Mouse (Mus musculus): ENCODE data around the gene 9530003J23Rik. TPM values are rescaled to one million over a fixed set of nuclear protein-coding genes. Genes with fewer than 3 reads are reported as not detected.
"Not testable (repeated sequence)": the region's sequence is repeated elsewhere in the genome, so short reads cannot be mapped to it uniquely, and the experiment has no call there.

Gene 9530003J23Rik
- polyA plus RNA-seq, 1 experiment from 2014 or later, result not detected

DNA sequence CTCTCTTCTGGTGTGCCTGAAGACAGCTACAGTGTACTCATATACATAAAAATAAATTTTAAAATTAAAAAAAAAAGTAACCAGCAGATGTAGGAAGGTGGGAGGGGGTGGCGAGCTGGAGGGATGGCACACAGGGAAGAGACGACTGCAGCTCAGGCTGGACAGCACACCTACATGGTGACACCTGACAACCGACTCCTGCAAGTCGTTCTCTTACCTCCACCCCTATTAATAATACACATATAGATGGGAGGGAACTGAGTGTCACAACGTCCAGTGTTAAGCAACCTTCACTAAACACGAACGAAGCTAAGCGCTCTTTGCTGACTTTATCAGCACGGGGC is 14.8 kb downstream of the 9530003J23Rik start:
- Histone ChIP-seq H3K9me3 (no peaks in the 10 kb centered on the region), H3K4me3 (replicated peaks) (peak overlapping the region; percentile 83), H3K4me2 (peak overlapping the region; percentile 83), H3K27me3 (no peaks in the 10 kb centered on the region), H3K36me3 (replicated peaks) (peaks cover 35% of the 10 kb centered on the region), H3K9ac (peak overlapping the region; percentile 95), H3K27ac (peak overlapping the region; percentile 99), H3K4me1 (peaks cover 28% of the 10 kb centered on the region)
- under 1% methylated on average over 9 of the region's 9 CpGs for WGBS
- ATAC-seq (ENCODE audit: low FRiP score), result peak; percentile 60

DNA sequence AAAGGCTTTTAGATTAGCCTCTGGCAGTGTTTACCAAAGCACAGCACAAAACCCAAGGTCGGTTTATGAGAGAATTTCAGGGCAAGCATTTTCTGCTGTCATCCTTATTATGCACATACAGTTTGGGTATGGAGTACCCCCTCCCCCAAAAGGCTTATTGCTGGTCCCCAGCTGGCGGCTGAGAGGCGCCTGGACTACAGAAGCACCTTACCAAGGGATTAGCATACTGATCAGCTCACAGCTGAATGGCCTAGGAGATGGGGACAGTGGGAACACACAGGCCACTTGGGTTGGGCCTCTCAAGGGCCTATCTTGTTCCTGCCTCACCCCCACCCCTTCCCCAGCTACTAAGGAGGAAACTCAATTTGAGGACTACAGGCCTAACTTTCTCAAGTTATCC is 15.7 kb downstream of the 9530003J23Rik start:
- H3K4me2 ChIP-seq, result peak overlapping the region; percentile 83
- no peaks in the 10 kb centered on the region for H3K9me3 ChIP-seq
- 9% methylated on average over 3 of the region's 3 CpGs for WGBS
- peak; percentile 45; the same call in 1 of the 2 replicates for ATAC-seq (ENCODE audit: low FRiP score)
- peaks cover 44% of the 10 kb centered on the region for H3K36me3 ChIP-seq (replicated peaks)
- H3K9ac ChIP-seq, result peak overlapping the region; percentile 30
- H3K27ac ChIP-seq, result peak overlapping the region; percentile 68
- H3K4me3 ChIP-seq (replicated peaks), result peak overlapping the region; percentile 83
- no peaks in the 10 kb centered on the region for H3K27me3 ChIP-seq
- H3K4me1 ChIP-seq, result peaks cover 28% of the 10 kb centered on the region

DNA sequence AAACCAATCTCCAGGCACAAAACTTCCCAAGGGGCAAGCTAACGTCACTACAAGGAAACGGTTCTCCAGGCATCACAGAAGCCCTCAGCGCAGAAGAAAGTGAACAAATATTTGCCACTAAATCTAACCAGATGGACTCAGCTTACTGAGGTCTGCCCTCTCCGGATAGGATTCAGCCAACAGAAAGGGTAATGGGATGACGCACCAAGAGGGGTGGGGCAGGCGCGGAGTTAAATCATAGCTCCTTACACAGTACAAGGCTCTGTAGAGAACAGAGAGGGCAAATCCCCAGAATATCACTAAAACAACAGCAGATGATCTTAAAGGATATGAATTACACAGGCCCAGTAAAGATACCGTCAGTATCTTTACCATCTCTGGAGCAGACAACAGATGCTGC is 20.2 kb downstream of the 9530003J23Rik start:
- H3K4me3 ChIP-seq (replicated peaks), result no peak overlapping the region
- no peak overlapping the region for H3K27ac ChIP-seq
- no peak overlapping the region for H3K4me2 ChIP-seq
- H3K36me3 ChIP-seq (replicated peaks), result peaks cover 84% of the 10 kb centered on the region
- no peak for ATAC-seq (ENCODE audit: low FRiP score)
- 97% methylated on average over 8 of the region's 8 CpGs for WGBS
- no peaks in the 10 kb centered on the region for H3K27me3 ChIP-seq
- no peaks in the 10 kb centered on the region for H3K9me3 ChIP-seq
- no peak overlapping the region for H3K9ac ChIP-seq
- peaks cover 17% of the 10 kb centered on the region for H3K4me1 ChIP-seq

DNA sequence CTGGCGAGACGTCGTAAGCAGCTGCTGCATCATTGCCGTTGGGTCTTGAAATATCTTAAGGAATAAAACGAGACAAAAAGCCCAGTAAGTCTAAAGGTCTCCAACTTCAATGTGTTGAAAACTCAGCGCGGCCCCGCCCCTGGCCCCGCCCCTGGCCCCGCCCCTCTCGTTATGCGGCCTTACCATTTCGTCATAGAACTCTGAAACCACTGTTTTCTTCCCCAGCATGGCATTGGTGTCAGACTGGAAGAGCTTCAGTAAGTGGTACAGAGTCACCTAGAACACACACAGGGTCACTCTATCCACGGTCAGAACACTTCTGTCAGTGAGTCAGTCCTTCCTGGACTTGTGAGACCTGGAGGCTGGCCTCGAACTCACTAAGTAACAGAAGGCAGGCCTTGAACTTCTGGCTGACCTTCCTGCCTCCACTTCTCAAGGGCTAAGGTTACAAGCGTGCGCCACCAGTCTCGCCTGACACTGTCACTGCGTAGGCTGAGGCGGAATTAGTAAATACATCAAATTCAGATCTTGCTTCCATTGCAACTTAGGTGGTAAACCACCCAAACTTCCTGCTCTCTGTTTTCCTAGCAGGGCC is 21.2 kb downstream of the 9530003J23Rik start:
- Histone ChIP-seq H3K27me3 (no peaks in the 10 kb centered on the region), H3K4me3 (replicated peaks) (no peak overlapping the region), H3K27ac (no peak overlapping the region), H3K9ac (no peak overlapping the region), H3K9me3 (no peaks in the 10 kb centered on the region), H3K4me1 (peaks cover 8% of the 10 kb centered on the region), H3K4me2 (no peak overlapping the region), H3K36me3 (replicated peaks) (peaks cover 84% of the 10 kb centered on the region)
- WGBS, result 82% methylated on average over 20 of the region's 20 CpGs
- ATAC-seq (ENCODE audit: low FRiP score), result no peak

DNA sequence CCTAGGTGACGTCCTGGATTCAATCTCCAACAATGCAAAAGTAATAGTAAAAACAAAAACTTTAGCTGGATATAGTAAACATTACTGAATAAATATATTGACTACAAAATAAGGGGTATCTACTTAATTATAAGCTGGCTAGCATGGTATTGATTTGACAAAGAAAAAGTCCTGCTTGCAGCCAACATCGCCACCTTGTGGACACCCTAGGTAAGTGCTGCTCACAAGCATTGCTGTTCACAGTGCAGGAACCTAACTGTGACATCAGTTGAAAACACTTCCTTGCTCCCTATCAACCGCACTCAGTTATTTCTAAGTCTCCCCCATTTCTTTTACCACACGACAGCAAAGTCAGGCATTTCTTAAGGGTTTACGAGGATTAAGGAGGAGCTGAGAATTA is 21.7 kb downstream of the 9530003J23Rik start:
- Histone ChIP-seq H3K4me3 (replicated peaks) (no peak overlapping the region), H3K4me1 (0 out of 2 replicates have a peak, but pooled peaks cover 4% of the 10 kb centered on the region), H3K9ac (no peak overlapping the region), H3K9me3 (no peaks in the 10 kb centered on the region), H3K4me2 (no peak overlapping the region), H3K36me3 (replicated peaks) (peaks cover 78% of the 10 kb centered on the region), H3K27ac (no peak overlapping the region), H3K27me3 (no peaks in the 10 kb centered on the region)
- 68% methylated on average over 5 of the region's 5 CpGs for WGBS
- ATAC-seq (ENCODE audit: low FRiP score), result no peak; the same call in 1 of the 2 replicates

DNA sequence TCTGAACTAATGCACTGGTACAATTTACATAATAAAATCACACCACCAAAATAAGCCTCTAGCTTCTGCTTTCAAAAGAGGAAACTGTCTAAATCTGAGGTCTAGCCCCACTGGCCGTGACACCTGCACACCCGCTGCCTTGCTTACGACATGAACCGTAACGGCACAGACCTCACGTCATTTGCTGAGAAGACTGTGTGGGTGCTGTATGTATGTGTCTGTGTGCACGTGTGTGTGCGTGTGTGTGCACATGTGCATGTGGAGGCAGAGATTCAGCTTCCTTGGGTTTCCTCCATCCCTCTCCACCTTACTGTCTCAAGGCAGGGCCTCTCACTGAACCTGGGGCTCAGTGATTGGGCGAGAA is 22.4 kb downstream of the 9530003J23Rik start:
- H3K36me3 ChIP-seq (replicated peaks), result peaks cover 72% of the 10 kb centered on the region
- H3K27me3 ChIP-seq, result no peaks in the 10 kb centered on the region
- H3K4me2 ChIP-seq, result no peak overlapping the region
- no peak overlapping the region for H3K4me3 ChIP-seq (replicated peaks)
- H3K27ac ChIP-seq, result no peak overlapping the region
- no peak for ATAC-seq (ENCODE audit: low FRiP score)
- no peak overlapping the region for H3K9ac ChIP-seq
- no peaks in the 10 kb centered on the region for H3K9me3 ChIP-seq
- no peaks in the 10 kb centered on the region for H3K4me1 ChIP-seq
- 98% methylated on average over 9 of the region's 9 CpGs for WGBS

DNA sequence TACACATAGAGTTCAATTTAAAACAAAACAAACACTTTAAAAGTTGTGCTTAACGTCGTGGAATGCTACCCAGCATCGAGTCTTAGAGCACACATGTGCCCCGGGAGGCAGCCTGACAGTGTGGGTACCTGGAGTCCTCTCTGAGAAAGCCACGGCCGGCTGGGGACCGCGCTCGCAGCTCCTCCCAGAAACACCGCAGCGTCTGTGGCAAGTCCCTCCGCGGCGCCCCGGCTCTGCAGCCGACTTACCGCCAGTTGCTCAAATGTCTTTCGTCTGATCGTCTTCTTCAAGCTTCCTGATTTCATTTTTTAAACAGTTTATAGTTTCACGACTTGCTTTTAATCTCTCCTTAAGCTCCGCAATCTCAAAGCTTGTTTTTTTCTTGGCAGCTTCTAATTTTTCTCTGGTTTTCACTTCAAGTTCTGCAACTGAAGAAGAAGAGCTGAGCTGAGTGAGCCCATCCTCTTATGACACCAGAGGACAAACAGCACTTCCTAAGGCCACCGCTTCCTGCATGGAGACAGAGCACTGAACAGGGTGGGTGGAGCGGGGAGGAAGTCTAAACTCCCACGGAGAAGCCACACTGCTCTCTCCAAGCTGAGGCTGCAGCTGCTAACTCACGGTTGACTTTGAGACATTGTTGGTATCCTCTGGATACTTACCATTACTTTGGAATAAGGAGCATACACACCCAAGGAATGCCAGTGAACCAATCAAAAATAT is 22.9 kb downstream of the 9530003J23Rik start:
- ATAC-seq (ENCODE audit: low FRiP score), result no peak
- Histone ChIP-seq H3K9me3 (no peaks in the 10 kb centered on the region), H3K27ac (no peak overlapping the region), H3K36me3 (replicated peaks) (peaks cover 68% of the 10 kb centered on the region), H3K4me3 (replicated peaks) (no peak overlapping the region), H3K9ac (no peak overlapping the region), H3K27me3 (no peaks in the 10 kb centered on the region), H3K4me1 (no peaks in the 10 kb centered on the region), H3K4me2 (no peak overlapping the region)
- 95% methylated on average over 25 of the region's 25 CpGs for WGBS

DNA sequence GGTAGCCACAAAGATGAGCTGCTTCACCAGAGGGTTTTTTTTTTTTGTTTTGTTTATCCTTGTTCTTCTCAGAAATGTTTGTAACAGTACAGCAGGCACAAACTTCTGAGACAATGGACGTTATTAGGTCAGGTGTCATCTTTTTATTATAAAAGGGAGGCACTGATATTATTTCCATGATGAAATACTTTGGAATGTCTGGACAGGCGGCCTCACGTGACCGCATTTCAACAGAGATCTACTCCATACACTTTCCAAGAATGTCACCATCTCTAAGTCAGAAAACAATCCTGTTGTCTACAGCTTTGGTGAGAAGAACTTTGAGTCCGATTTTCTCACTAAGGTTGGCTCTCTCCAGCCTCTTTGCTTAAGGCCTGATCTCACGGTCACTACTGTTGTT is 27.5 kb downstream of the 9530003J23Rik start:
- no peak overlapping the region for H3K4me3 ChIP-seq (replicated peaks)
- H3K9ac ChIP-seq, result no peak overlapping the region
- ATAC-seq (ENCODE audit: low FRiP score), result no peak
- H3K27ac ChIP-seq, result no peak overlapping the region
- no peaks in the 10 kb centered on the region for H3K4me1 ChIP-seq
- 88% methylated on average over 6 of the region's 6 CpGs for WGBS
- H3K9me3 ChIP-seq, result no peaks in the 10 kb centered on the region
- H3K27me3 ChIP-seq, result no peaks in the 10 kb centered on the region
- H3K36me3 ChIP-seq (replicated peaks), result peaks cover 26% of the 10 kb centered on the region
- no peak overlapping the region for H3K4me2 ChIP-seq

DNA sequence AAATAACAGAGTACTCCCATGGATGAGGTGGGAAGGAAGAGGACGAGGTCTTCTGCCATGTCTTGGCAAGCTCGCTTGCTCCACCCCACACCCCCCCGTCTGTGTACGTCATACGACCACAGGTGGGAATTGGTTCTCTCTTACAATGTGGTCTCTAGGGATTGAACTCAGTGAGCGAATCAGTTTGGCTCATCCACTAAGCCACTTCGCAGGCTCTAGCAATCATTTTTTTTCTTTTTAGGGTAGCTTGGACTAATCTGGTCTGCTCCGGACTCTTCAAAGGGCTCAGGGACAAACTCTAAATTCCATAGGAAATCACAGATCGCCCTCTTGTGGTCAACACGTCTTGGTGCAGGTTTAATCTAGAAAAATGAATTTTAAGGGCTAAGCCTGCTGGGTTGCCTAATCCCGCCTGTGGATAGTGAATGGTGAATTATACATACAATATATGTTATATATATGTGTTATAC is 29.0 kb downstream of the 9530003J23Rik start:
- 12% methylated on average over 11 of the region's 11 CpGs for WGBS
- H3K4me3 ChIP-seq (replicated peaks), result peak overlapping the region; percentile 27
- ATAC-seq (ENCODE audit: low FRiP score), result peak; percentile 72
- H3K9ac ChIP-seq, result peak overlapping the region; percentile 21; the same call in 1 of the 2 replicates
- H3K27ac ChIP-seq, result no peak overlapping the region
- H3K36me3 ChIP-seq (replicated peaks), result peaks cover 11% of the 10 kb centered on the region
- no peaks in the 10 kb centered on the region for H3K27me3 ChIP-seq
- no peaks in the 10 kb centered on the region for H3K4me1 ChIP-seq
- H3K9me3 ChIP-seq, result no peaks in the 10 kb centered on the region
- peak overlapping the region; percentile 41 for H3K4me2 ChIP-seq

DNA sequence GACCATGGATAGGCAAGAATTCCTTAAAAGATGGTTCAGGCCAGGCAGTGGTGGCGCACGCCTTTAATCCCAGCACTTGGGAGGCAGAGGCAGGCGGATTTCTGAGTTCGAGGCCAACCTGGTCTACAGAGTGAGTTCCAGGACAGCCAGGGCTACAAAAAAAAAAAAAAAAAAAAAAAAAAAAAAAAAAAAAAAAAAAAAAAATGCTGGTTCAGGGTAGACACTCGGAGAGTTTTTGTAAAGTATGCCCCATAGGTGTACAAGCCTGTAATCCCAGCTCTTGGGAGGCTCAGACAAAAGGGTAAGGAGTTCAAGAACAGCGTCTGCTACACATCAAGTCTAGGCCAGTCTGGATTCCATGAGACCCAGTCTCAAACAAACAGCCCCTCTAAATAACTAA is 29.7 kb downstream of the 9530003J23Rik start:
- H3K9ac ChIP-seq; H3K4me1 ChIP-seq; H3K36me3 ChIP-seq (replicated peaks); H3K4me2 ChIP-seq; H3K27me3 ChIP-seq; H3K4me3 ChIP-seq (replicated peaks); ATAC-seq (ENCODE audit: low FRiP score); H3K27ac ChIP-seq; H3K9me3 ChIP-seq: not testable (repeated sequence)
- WGBS, result 98% methylated on average over 6 of the region's 6 CpGs

DNA sequence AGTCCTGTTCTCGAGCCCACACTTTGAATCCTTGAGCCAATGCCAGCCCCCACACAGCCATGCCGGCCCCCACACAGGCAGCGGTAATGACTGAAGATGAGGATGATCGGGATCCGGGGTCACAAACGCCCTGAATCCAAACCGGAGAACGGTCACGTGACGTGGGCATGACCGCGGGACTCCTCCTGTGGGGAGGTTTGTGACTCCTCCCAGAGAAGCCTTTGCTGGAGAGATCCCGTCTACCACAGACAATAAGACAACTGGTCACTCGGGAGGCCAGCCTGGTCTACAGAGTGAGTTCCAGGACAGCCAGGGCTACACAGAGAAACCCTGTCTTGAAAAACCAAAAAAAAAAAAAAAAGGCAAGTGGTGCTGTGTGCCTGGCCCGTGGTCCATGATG is 30.3 kb downstream of the 9530003J23Rik start:
- Histone ChIP-seq H3K36me3 (replicated peaks) (peaks cover 3% of the 10 kb centered on the region; the same call in 1 of the 2 replicates), H3K4me2 (no peak overlapping the region), H3K4me3 (replicated peaks) (no peak overlapping the region), H3K27me3 (no peaks in the 10 kb centered on the region), H3K4me1 (no peaks in the 10 kb centered on the region), H3K9ac (no peak overlapping the region), H3K27ac (no peak overlapping the region), H3K9me3 (no peaks in the 10 kb centered on the region)
- ATAC-seq (ENCODE audit: low FRiP score), result no peak
- 81% methylated on average over 15 of the region's 15 CpGs for WGBS

DNA sequence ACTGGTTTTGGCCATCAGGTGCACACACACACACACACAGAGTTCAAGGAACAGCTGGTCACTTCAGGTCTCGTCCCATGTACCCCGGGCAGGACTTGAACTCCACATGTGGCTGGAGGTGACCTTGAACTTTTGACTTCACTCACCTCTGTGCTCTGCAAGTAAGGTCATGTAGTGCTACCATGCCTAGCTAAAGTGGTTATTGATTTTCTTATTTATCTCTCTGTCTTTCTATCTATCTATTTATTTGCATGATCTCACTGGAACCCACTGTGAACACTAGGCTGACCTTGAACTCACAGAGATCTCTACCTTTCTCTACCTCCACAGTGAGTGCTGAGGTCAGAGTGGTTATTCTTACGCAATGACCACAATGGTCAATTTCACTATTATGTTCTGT is 32.4 kb downstream of the 9530003J23Rik start:
- WGBS, result 95% methylated on average over 3 of the region's 3 CpGs
- Histone ChIP-seq H3K9me3 (no peaks in the 10 kb centered on the region), H3K4me1 (no peaks in the 10 kb centered on the region), H3K36me3 (replicated peaks) (no peaks in the 10 kb centered on the region), H3K4me3 (replicated peaks) (no peak overlapping the region), H3K9ac (no peak overlapping the region), H3K27me3 (no peaks in the 10 kb centered on the region), H3K4me2 (no peak overlapping the region), H3K27ac (no peak overlapping the region)
- ATAC-seq (ENCODE audit: low FRiP score), result no peak

DNA sequence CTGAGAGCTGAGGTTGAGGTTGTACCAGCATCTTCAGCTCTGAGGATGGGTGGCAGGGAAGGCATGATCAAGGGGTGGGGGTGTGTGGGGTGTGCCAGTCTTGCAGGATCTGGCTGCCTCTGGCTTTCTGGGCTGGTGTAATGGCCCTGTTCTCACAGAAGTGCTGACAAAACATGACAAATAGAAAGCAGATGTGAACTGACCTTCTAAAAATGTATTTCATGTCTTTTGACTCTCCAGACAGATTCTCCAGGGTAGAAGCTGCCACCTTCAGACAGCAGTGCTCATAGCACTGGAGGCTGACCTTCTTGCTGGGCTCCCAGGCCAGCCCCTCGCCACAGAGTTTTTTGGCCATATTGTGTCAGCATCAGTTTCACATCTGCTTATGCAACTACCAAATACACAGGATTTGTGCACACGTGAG is 34.9 kb downstream of the 9530003J23Rik start:
- ATAC-seq (ENCODE audit: low FRiP score), result no peak
- H3K27ac ChIP-seq, result no peak overlapping the region
- H3K27me3 ChIP-seq, result no peaks in the 10 kb centered on the region
- H3K4me1 ChIP-seq, result peaks cover 5% of the 10 kb centered on the region; the same call in 1 of the 2 replicates
- no peak overlapping the region for H3K4me3 ChIP-seq (replicated peaks)
- H3K9me3 ChIP-seq, result no peaks in the 10 kb centered on the region
- H3K36me3 ChIP-seq (replicated peaks), result no peaks in the 10 kb centered on the region
- no peak overlapping the region for H3K4me2 ChIP-seq
- no peak overlapping the region for H3K9ac ChIP-seq
- 91% methylated on average over 2 of the region's 2 CpGs for WGBS
